Mouse (Mus musculus): ENCODE measurements around the gene Ttf2.

DNA sequence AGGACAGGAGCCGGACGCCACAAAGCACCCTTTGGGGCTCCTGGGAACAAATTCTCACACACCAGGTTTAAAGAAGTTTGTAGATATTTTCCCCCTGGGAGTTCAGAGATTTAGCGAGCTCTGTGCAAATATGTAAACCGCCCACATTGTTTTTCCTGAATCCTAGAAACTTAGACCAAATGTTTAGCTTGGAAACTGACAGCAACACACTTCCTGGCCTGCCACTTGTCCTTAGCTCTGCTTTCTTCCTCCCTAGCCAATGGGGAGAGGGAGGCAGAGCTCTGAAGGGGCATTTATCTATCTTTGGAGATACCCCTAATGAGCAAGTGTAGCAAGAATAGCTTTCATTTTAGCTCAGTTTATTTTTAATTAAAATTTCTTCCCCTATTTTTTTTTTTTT lies 45.8 kb upstream of the Ttf2 start:
- no peak for TF ChIP-seq POLR2A (IDR thresholded peaks at IDR 0.05; ENCODE audit: insufficient read length, low read depth)
- TF ChIP-seq MYOD1 (IDR thresholded peaks at IDR 0.05; ENCODE audit: control insufficient read depth in 1 of 3, insufficient read length in 2 of 3, low read depth in 2 of 3), result no peak
- TF ChIP-seq E2F4 (IDR thresholded peaks at IDR 0.05; ENCODE audit: insufficient read depth), result no peak
- TF ChIP-seq MAX (IDR thresholded peaks at IDR 0.05; ENCODE audit: low read depth), result no peak
- TF ChIP-seq CEBPB (IDR thresholded peaks at IDR 0.05; ENCODE audit: insufficient read depth, poor library complexity, severe bottlenecking), result no peak
- no peak for TF ChIP-seq TCF3 (IDR thresholded peaks at IDR 0.05; ENCODE audit: insufficient read length, low read depth)
- no peak for TF ChIP-seq USF1 (IDR thresholded peaks at IDR 0.05; ENCODE audit: low read depth)
- no peak for TF ChIP-seq POLR2AphosphoS2 (IDR thresholded peaks at IDR 0.05; ENCODE audit: insufficient read length, low read depth)
- no peak for TF ChIP-seq SRF (IDR thresholded peaks at IDR 0.05; ENCODE audit: control insufficient read depth, insufficient read length, low read depth)
- TF ChIP-seq REST (IDR thresholded peaks at IDR 0.05; ENCODE audit: insufficient read depth, insufficient read length), result no peak
